Mouse (Mus musculus) C2C12 (cell line): ENCODE measurements around the gene Pon2.

Source experiments
- CTCF ChIP-seq: IDR thresholded peaks from one replicate; pipeline ENCODE4 v1.5.1; 2011; ENCODE audit not compliant: control insufficient read depth, insufficient read depth, insufficient read length
- MAX ChIP-seq: IDR thresholded peaks from one replicate; pipeline ENCODE4 v1.6.1; 2011; ENCODE audit warnings: mild to moderate bottlenecking, control low read depth

- TF ChIP-seq CTCF: no peak
- no peak for TF ChIP-seq MAX
These were observed 2.4 kb upstream of the Pon2 start for GRCm38 (mm10) chr6:5300629-5301028.
